Mouse (Mus musculus) midbrain, postnatal 0 days (tissue): ENCODE data around the gene Gsta1. TPM values are rescaled to one million over a fixed set of nuclear protein-coding genes. Genes with fewer than 3 reads are reported as not detected.

Experiments
- ATAC-seq: fragments of 200-750 bp; cut with Nextera tagmentation; 2 replicates; pipeline ENCODE4 v1.8.0; 2017; ENCODE audit warnings: moderate number of reproducible peaks, mild to moderate bottlenecking, moderate TSS enrichment, moderate library complexity; ENCODE audit not compliant: low FRiP score
- DNase-seq: peaks from one replicate; pipeline ENCODE4 v3.0.0-alpha.2; 2015; ENCODE audit warnings: low spot score
- H3K27ac ChIP-seq: fragments of 300-500 bp; sonication (generic); 2 replicates; pipeline ENCODE4 v1.5.1; 2014; ENCODE audit warnings: low read depth, mild to moderate bottlenecking, low read length, mixed read lengths
- H3K27me3 ChIP-seq: fragments of 300-500 bp; sonication (generic); 2 replicates; pipeline ENCODE4 v1.6.1; 2014; ENCODE audit warnings: low read length, control low read depth, mixed read lengths; ENCODE audit not compliant: insufficient read depth
- H3K36me3 ChIP-seq: fragments of 300-500 bp; sonication (generic); 2 replicates; pipeline ENCODE4 v1.6.1; 2014; ENCODE audit warnings: low read length, control low read depth, mixed read lengths; ENCODE audit not compliant: insufficient read depth
- H3K4me1 ChIP-seq: fragments of 300-500 bp; sonication (generic); 2 replicates; pipeline ENCODE4 v1.6.1; 2014; ENCODE audit warnings: mild to moderate bottlenecking, control low read depth, antibody characterized with exemption, low read length, mixed read lengths; ENCODE audit not compliant: insufficient read depth
- H3K4me2 ChIP-seq: fragments of 300-500 bp; sonication (generic); 2 replicates; pipeline ENCODE4 v1.6.1; 2014; ENCODE audit warnings: low read depth, mild to moderate bottlenecking, low read length, mixed read lengths; ENCODE audit not compliant: poor library complexity, severe bottlenecking
- H3K4me3 ChIP-seq: fragments of 300-500 bp; sonication (generic); 2 replicates; pipeline ENCODE4 v1.5.1; 2014; ENCODE audit warnings: low read depth, mild to moderate bottlenecking, low read length, moderate library complexity
- H3K9ac ChIP-seq: fragments of 300-500 bp; sonication (generic); replicated peaks from 2 replicates; pipeline ENCODE4 v1.6.1; 2014; ENCODE audit warnings: mild to moderate bottlenecking, low read length, moderate library complexity, mixed read lengths; ENCODE audit not compliant: poor library complexity, severe bottlenecking
- H3K9me3 ChIP-seq: fragments of 300-500 bp; sonication (generic); 2 replicates; pipeline ENCODE4 v1.6.1; 2016; ENCODE audit warnings: low read length, control low read depth
- CTCF ChIP-seq: IDR thresholded peaks from 2 replicates; pipeline ENCODE4 v1.5.1; 2016; ENCODE audit warnings: antibody characterized with exemption, mild to moderate bottlenecking
- WGBS: fragments of 180-500 bp; shearing (Covaris S2); extraction: QIAGEN DNeasy Blood & Tissue Kit; methylation state at CpG from one replicate; pipeline ENCODE4 v1.1.7; 2014; 5-methylcytosine and 5-hydroxymethylcytosine counted together
- polyA plus RNA-seq: library from polyadenylated mRNA; unstranded; fragments of >200 nt; fragmentation: Nextera tagmentation; extraction: Ambion mirVana; gene quantifications from 2 replicates; pipeline ENCODE4 v1.2.1, GENCODE M21; 2015
- total RNA-seq: library from RNA; depleted of rRNA; stranded (reverse); fragments of >200 nt; gene quantifications from 2 replicates; pipeline ENCODE4 v1.2.3, GENCODE M21; 2014

Gene Gsta1
- total and polyA plus RNA-seq, 2 experiments from 2014 or later = not detected

- no peak overlapping the region for H3K4me2 ChIP-seq
Measured at GRCm38 (mm10) chr9:78193902-78194597, 36.4 kb upstream of the Gsta1 start.

DNA sequence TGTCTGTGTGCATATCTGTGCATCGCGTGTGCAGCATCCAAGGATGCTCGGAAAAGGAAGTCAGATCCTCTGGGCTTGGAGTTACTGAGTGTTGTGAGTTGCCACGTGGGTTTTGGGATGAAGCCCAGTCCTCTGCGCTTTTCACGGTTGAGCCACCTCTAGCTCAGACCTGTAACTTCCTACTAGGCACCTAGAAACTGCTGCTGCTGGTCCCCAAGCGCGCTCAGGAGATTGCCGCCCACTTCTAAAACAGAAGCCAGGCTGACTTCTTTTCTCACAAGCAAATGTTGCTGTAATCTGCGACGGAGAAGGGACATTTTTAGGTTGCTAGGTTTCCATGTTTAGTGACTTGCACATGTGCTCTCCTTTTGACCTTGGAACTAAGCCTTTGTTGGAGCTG lies 35.4 kb upstream of the Gsta1 start:
- no peak overlapping the region for H3K4me2 ChIP-seq
- H3K27me3 ChIP-seq = no peaks in the 10 kb centered on the region
- no peak for TF ChIP-seq CTCF
- no peak overlapping the region for H3K4me3 ChIP-seq
- no peak for ATAC-seq
- no peaks in the 10 kb centered on the region for H3K4me1 ChIP-seq
- no peak overlapping the region for H3K9ac ChIP-seq
- no peaks in the 10 kb centered on the region for H3K9me3 ChIP-seq
- DNase-seq = no peak
- no peak overlapping the region for H3K27ac ChIP-seq
- no peaks in the 10 kb centered on the region for H3K36me3 ChIP-seq
- 83% methylated on average over 11 of the region's 11 CpGs for WGBS

More at GRCm38 (mm10) chr9:78193902-78194597, 36.4 kb upstream of the Gsta1 start:
- peak; percentile 89 for TF ChIP-seq CTCF
- Histone ChIP-seq H3K9ac (no peak overlapping the region), H3K4me1 (no peaks in the 10 kb centered on the region), H3K9me3 (no peaks in the 10 kb centered on the region), H3K27ac (no peak overlapping the region), H3K27me3 (no peaks in the 10 kb centered on the region), H3K36me3 (no peaks in the 10 kb centered on the region), H3K4me3 (no peak overlapping the region)
- 44% methylated on average over 9 of the region's 9 CpGs for WGBS
- ATAC-seq = peak; percentile 22; the same call in 1 of the 2 replicates
- peak; percentile 85 for DNase-seq

- TF ChIP-seq CTCF = no peak
- DNase-seq = no peak
- Histone ChIP-seq H3K27me3 (no peaks in the 10 kb centered on the region), H3K36me3 (no peaks in the 10 kb centered on the region), H3K9me3 (no peaks in the 10 kb centered on the region), H3K4me3 (no peak overlapping the region), H3K9ac (no peak overlapping the region), H3K4me2 (no peak overlapping the region), H3K4me1 (no peaks in the 10 kb centered on the region), H3K27ac (no peak overlapping the region)
- WGBS = 97% methylated on average over 9 of the region's 9 CpGs
- ATAC-seq = no peak
Measured at GRCm38 (mm10) chr9:78197801-78198200, 32.7 kb upstream of the Gsta1 start.

- H3K4me3 ChIP-seq = no peak overlapping the region
- whole genome bisulfite sequencing = 89% methylated on average over 6 of the region's 6 CpGs
Measured at GRCm38 (mm10) chr9:78204194-78204593, 26.3 kb upstream of the Gsta1 start.

GRCm38 (mm10) chr9:78208956-78209355 lies 21.5 kb upstream of the Gsta1 start:
- WGBS = 85% methylated on average over 4 of the region's 4 CpGs
- H3K4me1 ChIP-seq = no peaks in the 10 kb centered on the region
- H3K4me3 ChIP-seq = no peak overlapping the region
- H3K27ac ChIP-seq = no peak overlapping the region
- no peak overlapping the region for H3K9ac ChIP-seq
- H3K9me3 ChIP-seq = no peaks in the 10 kb centered on the region
- no peaks in the 10 kb centered on the region for H3K36me3 ChIP-seq
- H3K4me2 ChIP-seq = no peak overlapping the region
- DNase-seq = no peak
- no peak for ATAC-seq
- H3K27me3 ChIP-seq = no peaks in the 10 kb centered on the region
- TF ChIP-seq CTCF = no peak

More at GRCm38 (mm10) chr9:78204194-78204593, 26.3 kb upstream of the Gsta1 start:
- Histone ChIP-seq H3K9me3 (no peaks in the 10 kb centered on the region), H3K4me1 (no peaks in the 10 kb centered on the region), H3K9ac (no peak overlapping the region), H3K27me3 (no peaks in the 10 kb centered on the region), H3K4me2 (no peak overlapping the region), H3K36me3 (no peaks in the 10 kb centered on the region), H3K27ac (no peak overlapping the region)
- no peak for ATAC-seq
- TF ChIP-seq CTCF = no peak
- no peak for DNase-seq

DNA sequence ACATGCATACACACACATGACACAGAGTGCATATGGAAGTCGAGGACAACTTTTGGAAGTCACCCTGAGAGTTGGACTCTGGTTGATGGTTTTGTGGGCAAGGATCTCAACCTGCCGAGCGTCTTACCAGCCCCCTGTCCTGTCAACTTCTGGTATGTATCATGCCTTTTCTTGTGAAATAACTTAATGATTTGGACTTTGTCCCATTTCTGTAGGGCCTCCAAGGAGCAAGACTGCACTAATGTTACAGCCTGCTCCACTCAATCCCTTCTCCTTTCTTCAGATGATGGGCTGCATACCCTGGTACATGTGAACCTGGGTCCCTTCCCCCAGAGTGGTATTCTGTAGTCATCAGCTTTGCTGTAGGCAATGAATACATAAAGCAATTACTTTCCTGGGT lies 20.4 kb upstream of the Gsta1 start:
- Histone ChIP-seq H3K9ac (no peak overlapping the region), H3K27ac (no peak overlapping the region), H3K4me1 (no peaks in the 10 kb centered on the region), H3K36me3 (no peaks in the 10 kb centered on the region), H3K9me3 (no peaks in the 10 kb centered on the region), H3K4me3 (no peak overlapping the region), H3K27me3 (no peaks in the 10 kb centered on the region), H3K4me2 (no peak overlapping the region)
- 97% methylated on average over 3 of the region's 3 CpGs for WGBS
- TF ChIP-seq CTCF = no peak
- DNase-seq (no peak), ATAC-seq (no peak)
